Mouse (Mus musculus) MEL (cell line): ENCODE results near the gene Atxn7l3. TPM values are rescaled to one million over a fixed set of nuclear protein-coding genes. Genes with fewer than 3 reads are reported as not detected.

ENCODE experiments used
- DNase-seq: peaks from one replicate; pipeline ENCODE4 v3.0.0; 2011; ENCODE audit warnings: low read depth, low spot score
- H3K27ac ChIP-seq: 2 replicates; pipeline ENCODE4 v1.5.1; 2012; ENCODE audit warnings: low read depth, mild to moderate bottlenecking, control low read depth, low read length, moderate library complexity; ENCODE audit not compliant: control insufficient read depth
- H3K27me3 ChIP-seq, 2 experiments: fragments of 150-350 bp in 1 of 2; sonication (generic) in 1 of 2; 2 replicates each; pipeline ENCODE4 v1.6.1; 2012; ENCODE audit warnings: low read length in 2 of 2, mild to moderate bottlenecking in 2 of 2, improper control_type of control experiment in 1 of 2, moderate library complexity in 1 of 2; ENCODE audit not compliant: insufficient read depth in 2 of 2, control insufficient read depth in 1 of 2
- H3K36me3 ChIP-seq, 2 experiments: 2 replicates each; pipeline ENCODE4 v1.6.1; 2012 to 2014; ENCODE audit warnings: low read length in 2 of 2, improper control_type of control experiment in 1 of 2, inconsistent platforms in 1 of 2, mild to moderate bottlenecking in 1 of 2; ENCODE audit not compliant: insufficient read depth in 2 of 2, control insufficient read depth in 1 of 2
- H3K4me1 ChIP-seq, 2 experiments: fragments of 150-350 bp in 1 of 2; sonication (generic) in 1 of 2; 2 replicates each; pipeline ENCODE4 v1.6.1; 2012; ENCODE audit warnings: low read length in 2 of 2, improper control_type of control experiment in 1 of 2, mild to moderate bottlenecking in 1 of 2; ENCODE audit not compliant: insufficient read depth in 2 of 2, control insufficient read depth in 1 of 2
- H3K4me3 ChIP-seq, 2 experiments: fragments of 150-350 bp in 1 of 2; sonication (generic) in 1 of 2; 2 replicates each; pipeline ENCODE4 v1.5.1; 2012; ENCODE audit warnings: low read depth in 2 of 2, low read length in 2 of 2, mild to moderate bottlenecking in 2 of 2, moderate library complexity in 2 of 2, control low read depth in 1 of 2, improper control_type of control experiment in 1 of 2; ENCODE audit not compliant: control insufficient read depth in 1 of 2, insufficient read depth in 1 of 2
- H3K79me2 ChIP-seq: 2 replicates; pipeline ENCODE4 v1.6.1; 2012; ENCODE audit warnings: mild to moderate bottlenecking, low read length, moderate library complexity; ENCODE audit not compliant: control insufficient read depth, poor library complexity, insufficient read depth
- H3K9ac ChIP-seq: 2 replicates; pipeline ENCODE4 v1.6.1; 2012; ENCODE audit warnings: low read depth, mild to moderate bottlenecking, control low read depth, low read length, moderate library complexity; ENCODE audit not compliant: control insufficient read depth, poor library complexity, severe bottlenecking
- H3K9me3 ChIP-seq: fragments of 150-350 bp; sonication (generic); replicated peaks from 2 replicates; pipeline ENCODE4 v1.6.1; 2012; ENCODE audit warnings: mild to moderate bottlenecking, low read length, improper control_type of control experiment, moderate library complexity; ENCODE audit not compliant: insufficient read depth
- BHLHE40 ChIP-seq: IDR thresholded peaks from 2 replicates; pipeline ENCODE4 v1.6.1; 2012; ENCODE audit warnings: low read depth, mild to moderate bottlenecking, inconsistent platforms, low read length, improper control_type of control experiment, borderline replicate concordance
- CHD1 ChIP-seq: IDR thresholded peaks from 2 replicates; pipeline ENCODE4 v1.6.1; 2012; ENCODE audit warnings: low read depth, mild to moderate bottlenecking, inconsistent platforms, low read length, improper control_type of control experiment
- CHD2 ChIP-seq: IDR thresholded peaks from 2 replicates; pipeline ENCODE4 v1.6.1; 2011; ENCODE audit warnings: low read length, improper control_type of control experiment
- CTCF ChIP-seq, 3 experiments: IDR thresholded peaks in 2 of 3; conservative IDR thresholded peaks in 1 of 3; 2 replicates each; pipeline ENCODE4 v1.5.1; 2011 to 2012; ENCODE audit warnings: low read length in 3 of 3, low read depth in 2 of 3, mild to moderate bottlenecking in 2 of 3, improper control_type of control experiment in 1 of 3, inconsistent platforms in 1 of 3, mixed read lengths in 1 of 3, moderate library complexity in 1 of 3; ENCODE audit not compliant: control insufficient read depth in 1 of 3, insufficient read depth in 1 of 3, poor library complexity in 1 of 3, severe bottlenecking in 1 of 3
- ELF1 ChIP-seq: IDR thresholded peaks from 2 replicates; pipeline ENCODE4 v1.6.1; 2014; ENCODE audit warnings: low read depth, mild to moderate bottlenecking, inconsistent platforms, low read length, improper control_type of control experiment, moderate library complexity
- EP300 ChIP-seq, 2 experiments: IDR thresholded peaks; 2 replicates each; pipeline ENCODE4 v1.6.1; 2011; ENCODE audit warnings: improper control_type of control experiment in 2 of 2, low read length in 2 of 2, low read depth in 1 of 2, mild to moderate bottlenecking in 1 of 2
- ETS1 ChIP-seq: IDR thresholded peaks from 2 replicates; pipeline ENCODE4 v1.6.1; 2012; ENCODE audit warnings: low read depth, mild to moderate bottlenecking, inconsistent platforms, low read length, improper control_type of control experiment, moderate library complexity
- GABPA ChIP-seq: IDR thresholded peaks from 2 replicates; pipeline ENCODE4 v1.6.1; 2012; ENCODE audit warnings: low read depth, mild to moderate bottlenecking, inconsistent platforms, low read length, improper control_type of control experiment, moderate library complexity
- GATA1 ChIP-seq: IDR thresholded peaks from 2 replicates; pipeline ENCODE4 v1.6.1; 2011; ENCODE audit warnings: low read depth, low read length, improper control_type of control experiment
- JUND ChIP-seq: IDR thresholded peaks from 2 replicates; pipeline ENCODE4 v1.6.1; 2011; ENCODE audit warnings: low read depth, mild to moderate bottlenecking, improper control_type of control experiment, low read length
- KAT2A ChIP-seq: conservative IDR thresholded peaks from 2 replicates; pipeline ENCODE4 v1.6.1; 2012; ENCODE audit warnings: low read depth, low read length, improper control_type of control experiment, inconsistent platforms
- MAFK ChIP-seq: IDR thresholded peaks from 2 replicates; pipeline ENCODE4 v1.6.1; 2011; ENCODE audit warnings: low read depth, mild to moderate bottlenecking, low read length, improper control_type of control experiment, borderline replicate concordance
- MAX ChIP-seq: IDR thresholded peaks from 2 replicates; pipeline ENCODE4 v1.6.1; 2011; ENCODE audit warnings: low read length, improper control_type of control experiment
- MAZ ChIP-seq: IDR thresholded peaks from 2 replicates; pipeline ENCODE4 v1.6.1; 2012; ENCODE audit warnings: low read depth, mild to moderate bottlenecking, inconsistent platforms, low read length, improper control_type of control experiment
- MEF2A ChIP-seq: IDR thresholded peaks from 2 replicates; pipeline ENCODE4 v1.6.1; 2014; ENCODE audit warnings: low read depth, mild to moderate bottlenecking, inconsistent platforms, low read length, improper control_type of control experiment; ENCODE audit not compliant: poor library complexity, insufficient replicate concordance, severe bottlenecking; ENCODE audit errors: extremely low read depth
- MXI1 ChIP-seq: IDR thresholded peaks from 2 replicates; pipeline ENCODE4 v1.6.1; 2011; ENCODE audit warnings: mild to moderate bottlenecking, low read depth, low read length, improper control_type of control experiment
- MYB ChIP-seq: IDR thresholded peaks from 2 replicates; pipeline ENCODE4 v1.6.1; 2011; ENCODE audit warnings: mild to moderate bottlenecking, low read depth, low read length, improper control_type of control experiment
- MYC ChIP-seq: IDR thresholded peaks from 2 replicates; pipeline ENCODE4 v1.6.1; 2011; ENCODE audit warnings: low read depth, mild to moderate bottlenecking, low read length, improper control_type of control experiment, moderate library complexity
- NELFE ChIP-seq: IDR thresholded peaks from 2 replicates; pipeline ENCODE4 v1.6.1; 2011; ENCODE audit warnings: low read depth, low read length, improper control_type of control experiment
- NRF1 ChIP-seq: IDR thresholded peaks from 2 replicates; pipeline ENCODE4 v1.6.1; 2014; ENCODE audit warnings: low read depth, mild to moderate bottlenecking, inconsistent platforms, low read length, improper control_type of control experiment, moderate library complexity; ENCODE audit not compliant: poor library complexity, insufficient read depth, severe bottlenecking
- POLR2A ChIP-seq, 2 experiments: IDR thresholded peaks; 2 replicates each; pipeline ENCODE4 v1.6.1; 2011 to 2012; ENCODE audit warnings: low read length in 2 of 2, mild to moderate bottlenecking in 2 of 2, control low read depth in 1 of 2, improper control_type of control experiment in 1 of 2, low read depth in 1 of 2, moderate library complexity in 1 of 2; ENCODE audit not compliant: control insufficient read depth in 1 of 2, insufficient read depth in 1 of 2, poor library complexity in 1 of 2
- POLR2AphosphoS2 ChIP-seq: IDR thresholded peaks from 2 replicates; pipeline ENCODE4 v1.6.1; 2011; ENCODE audit warnings: low read length, improper control_type of control experiment
- POLR2AphosphoS5 ChIP-seq: IDR thresholded peaks from 2 replicates; pipeline ENCODE4 v1.6.1; 2012; ENCODE audit warnings: low read depth, borderline replicate concordance, mild to moderate bottlenecking, inconsistent platforms, low read length, moderate library complexity, mixed read lengths
- RAD21 ChIP-seq: IDR thresholded peaks from 2 replicates; pipeline ENCODE4 v1.6.1; 2011; ENCODE audit warnings: mild to moderate bottlenecking, low read depth, low read length, improper control_type of control experiment
- RCOR1 ChIP-seq: IDR thresholded peaks from 2 replicates; pipeline ENCODE4 v1.6.1; 2012; ENCODE audit warnings: low read depth, mild to moderate bottlenecking, inconsistent platforms, low read length, improper control_type of control experiment
- SIN3A ChIP-seq: IDR thresholded peaks from 2 replicates; pipeline ENCODE4 v1.6.1; 2012; ENCODE audit warnings: low read length, improper control_type of control experiment, inconsistent platforms
- SMC3 ChIP-seq: IDR thresholded peaks from 2 replicates; pipeline ENCODE4 v1.6.1; 2011; ENCODE audit warnings: low read depth, low read length, improper control_type of control experiment
- TAL1 ChIP-seq: IDR thresholded peaks from 2 replicates; pipeline ENCODE4 v1.6.1; 2012; ENCODE audit warnings: mild to moderate bottlenecking, inconsistent platforms, low read length, moderate library complexity, mixed read lengths
- TBP ChIP-seq: IDR thresholded peaks from 2 replicates; pipeline ENCODE4 v1.8.0; 2011; ENCODE audit warnings: low read depth, low read length, improper control_type of control experiment
- TCF12 ChIP-seq: IDR thresholded peaks from 2 replicates; pipeline ENCODE4 v1.6.1; 2014; ENCODE audit warnings: low read depth, mild to moderate bottlenecking, inconsistent platforms, low read length, improper control_type of control experiment, moderate library complexity
- UBTF ChIP-seq: IDR thresholded peaks from 2 replicates; pipeline ENCODE4 v1.6.1; 2012; ENCODE audit warnings: low read depth, mild to moderate bottlenecking, inconsistent platforms, low read length, improper control_type of control experiment, moderate library complexity, borderline replicate concordance; ENCODE audit not compliant: insufficient read depth
- USF1 ChIP-seq: IDR thresholded peaks from 2 replicates; pipeline ENCODE4 v1.6.1; 2014; ENCODE audit warnings: low read depth, mild to moderate bottlenecking, inconsistent platforms, low read length, improper control_type of control experiment, moderate library complexity
- USF2 ChIP-seq, 2 experiments: IDR thresholded peaks; 2 replicates each; pipeline ENCODE4 v1.6.1; 2011 to 2012; ENCODE audit warnings: improper control_type of control experiment in 2 of 2, low read length in 2 of 2, borderline replicate concordance in 1 of 2, inconsistent platforms in 1 of 2, low read depth in 1 of 2, mild to moderate bottlenecking in 1 of 2; ENCODE audit not compliant: insufficient read depth in 1 of 2
- ZC3H11A ChIP-seq: IDR thresholded peaks from 2 replicates; pipeline ENCODE4 v1.6.1; 2012; ENCODE audit warnings: low read depth, mild to moderate bottlenecking, inconsistent platforms, low read length, improper control_type of control experiment
- ZKSCAN1 ChIP-seq: IDR thresholded peaks from 2 replicates; pipeline ENCODE4 v1.6.1; 2012; ENCODE audit warnings: low read depth, mild to moderate bottlenecking, inconsistent platforms, low read length, improper control_type of control experiment, moderate library complexity
- ZMIZ1 ChIP-seq: IDR thresholded peaks from 2 replicates; pipeline ENCODE4 v1.6.1; 2012; ENCODE audit warnings: low read depth, mild to moderate bottlenecking, inconsistent platforms, low read length, improper control_type of control experiment, moderate library complexity
- polyA plus RNA-seq, 2 experiments: library from polyadenylated mRNA; stranded (reverse) in 1 of 2; unstranded in 1 of 2; fragments of >175 nt in 1 of 2; fragments of >200 nt in 1 of 2; gene quantifications; 2 replicates each; pipeline versions ENCODE4 v1.2.1 to v1.2.4; 2012; ENCODE audit warnings: low replicate concordance in 2 of 2, low read depth in 1 of 2; ENCODE audit not compliant: insufficient read length in 2 of 2, insufficient read depth in 1 of 2, missing spikeins in 1 of 2
- total RNA-seq: library from RNA; depleted of rRNA; stranded (reverse); fragments of 300-350 nt; gene quantifications from 2 replicates; pipeline ENCODE4 v1.2.3, GENCODE M21; 2012

Atxn7l3 gene
- total and polyA plus RNA-seq, 3 experiments: 39.4 to 53.0 (median 46.7) TPM

DNA sequence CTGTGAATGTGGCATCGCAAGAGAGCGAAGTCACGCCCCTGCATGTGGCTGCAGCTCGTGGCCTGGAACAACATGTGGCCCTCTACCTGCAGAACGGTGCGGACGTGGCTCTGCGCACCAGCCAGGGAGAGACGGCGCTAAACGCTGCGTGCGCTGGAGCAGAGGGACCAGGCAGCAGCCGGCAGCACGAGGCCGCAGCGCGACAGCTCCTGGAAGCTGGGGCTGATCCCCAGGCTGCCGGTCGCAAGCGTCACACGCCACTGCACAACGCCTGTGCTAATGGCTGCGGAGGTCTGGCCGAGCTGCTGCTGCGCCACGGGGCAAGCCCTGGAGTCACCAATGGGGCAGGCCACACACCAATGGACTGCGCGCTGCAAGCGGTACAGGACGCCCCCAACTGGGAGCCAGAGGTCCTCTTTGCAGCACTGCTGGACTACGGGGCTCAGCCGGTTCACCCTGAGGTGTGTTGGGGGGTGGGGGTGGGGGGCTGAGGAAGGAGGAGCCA lies 20.0 kb downstream of the Atxn7l3 start:
- DNase-seq: peak; percentile 88
- Histone ChIP-seq H3K27me3 (no peaks in the 10 kb centered on the region), H3K9ac (peak overlapping the region; percentile 86), H3K9me3 (no peaks in the 10 kb centered on the region), H3K4me1 (peaks cover 8 to 12% of the 10 kb centered on the region in 2 experiments), H3K4me3 (peak overlapping the region; percentile 63 to 76), H3K79me2 (peaks cover 7% of the 10 kb centered on the region), H3K27ac (peak overlapping the region; percentile 58), H3K36me3 (peaks cover 0 to 8% of the 10 kb centered on the region in 2 experiments; a peak in 2 of 4 replicates)
- TF ChIP-seq TAL1 (no peak), CHD1 (no peak; the same call in 1 of the 2 replicates), ZKSCAN1 (no peak), EP300 (IDR thresholded peaks at IDR 0.05; ENCODE audit: low read depth in 1 of 2, low read length in 2 of 2) (0 out of 4 replicates have a peak, but pooled peaks of 1 of the 2 experiments have one; percentile 20), SIN3A (peak; percentile 79; the same call in 1 of the 2 replicates), ZC3H11A (no peak), USF1 (peak; percentile 47), MXI1 (peak; percentile 96), MYC (peak; percentile 94), UBTF (peak; percentile 80; the same call in 1 of the 2 replicates), RAD21 (no peak; the same call in 1 of the 2 replicates), CHD2 (no peak), TBP (no peak), ZMIZ1 (no peak), NELFE (peak; percentile 47), KAT2A (no peak; the same call in 1 of the 2 replicates), GABPA (peak; percentile 22; the same call in 1 of the 2 replicates), ETS1 (no peak), MAFK (no peak), CTCF (IDR thresholded peaks at IDR 0.05 in 2 of 3, conservative IDR thresholded peaks at IDR 0.05 in 1 of 3; ENCODE audit: control insufficient read depth in 1 of 3, insufficient read depth in 1 of 3, low read depth in 2 of 3, low read length in 3 of 3, poor library complexity in 1 of 3, severe bottlenecking in 1 of 3) (peak in 2 of 3 experiments; percentile 38 to 54; a peak in 4 of 6 replicates), JUND (no peak), MAX (peak; percentile 98), USF2 (IDR thresholded peaks at IDR 0.05; ENCODE audit: borderline replicate concordance in 1 of 2, insufficient read depth in 1 of 2, low read depth in 1 of 2, low read length in 2 of 2) (no peak), GATA1 (no peak), MYB (no peak), POLR2AphosphoS2 (0 out of 2 replicates have a peak, but pooled peaks have one; percentile 22), MAZ (peak; percentile 39; the same call in 1 of the 2 replicates), POLR2A (IDR thresholded peaks at IDR 0.05; ENCODE audit: control insufficient read depth in 1 of 2, insufficient read depth in 1 of 2, low read depth in 1 of 2, low read length in 2 of 2, poor library complexity in 1 of 2) (peak; percentile 80 to 84), RCOR1 (0 out of 2 replicates have a peak, but pooled peaks have one; percentile 0), MEF2A (no peak; the same call in 1 of the 2 replicates), POLR2AphosphoS5 (0 out of 2 replicates have a peak, but pooled peaks have one; percentile 58), SMC3 (no peak), ELF1 (no peak), TCF12 (no peak), NRF1 (no peak), BHLHE40 (no peak)
